Mouse (Mus musculus) CD8-positive naive resting alpha-beta T cell, adult 57 days (primary cell): Measurements from ENCODE around the gene Spata46. TPM values are rescaled to one million over a fixed set of nuclear protein-coding genes. Genes with fewer than 3 reads are reported as not detected.

Source experiments
- total RNA-seq: library from RNA; stranded (reverse); gene quantifications from one replicate; pipeline ENCODE4 v1.2.4, GENCODE M21; 2023

Gene Spata46
- not detected for total RNA-seq

GRCm38 (mm10) chr1:170308503-170308902, at the start of gene Spata46:
Gene Spata46 (plus strand): TSS chr1:170308803.

GRCm38 (mm10) chr1:170277016-170277415, 31.6 kb upstream of the Spata46 start, which contains the start of gene Sh2d1b1:
Gene Sh2d1b1 (plus strand): TSS chr1:170277320.

GRCm38 (mm10) chr1:170306232-170306631, 2.4 kb upstream of the Spata46 start, which contains the start of gene Gm7694:
Gene Gm7694 (minus strand): TSS chr1:170306332.

Other genes starting within 250 kb of the Spata46 start
- not detected for gene Ddr2, start 198.0 kb upstream of the Spata46 start, total RNA-seq
- gene Uap1, start 133.8 kb upstream of the Spata46 start, total RNA-seq: 30.6 TPM
- 47.9 TPM for gene Uhmk1, start 93.4 kb upstream of the Spata46 start, total RNA-seq
- gene Sh2d1b2, start 76.1 kb upstream of the Spata46 start, total RNA-seq: not detected
- gene Sh2d1b1, start 31.5 kb upstream of the Spata46 start, total RNA-seq: not detected
- 0.18 TPM for gene Gm7694, start 2.5 kb upstream of the Spata46 start, total RNA-seq